Mouse (Mus musculus) bone marrow macrophage, adult 2 months (primary cell): ENCODE data around the gene Plac1.

Experiments used
- CTCF ChIP-seq: IDR thresholded peaks from 2 replicates; pipeline ENCODE4 v1.5.1; 2012; ENCODE audit warnings: low read depth, mild to moderate bottlenecking, low read length, moderate library complexity
- POLR2A ChIP-seq: IDR thresholded peaks from 2 replicates; pipeline ENCODE4 v1.6.1; 2012; ENCODE audit warnings: mild to moderate bottlenecking, low read depth, low read length, borderline replicate concordance

DNA sequence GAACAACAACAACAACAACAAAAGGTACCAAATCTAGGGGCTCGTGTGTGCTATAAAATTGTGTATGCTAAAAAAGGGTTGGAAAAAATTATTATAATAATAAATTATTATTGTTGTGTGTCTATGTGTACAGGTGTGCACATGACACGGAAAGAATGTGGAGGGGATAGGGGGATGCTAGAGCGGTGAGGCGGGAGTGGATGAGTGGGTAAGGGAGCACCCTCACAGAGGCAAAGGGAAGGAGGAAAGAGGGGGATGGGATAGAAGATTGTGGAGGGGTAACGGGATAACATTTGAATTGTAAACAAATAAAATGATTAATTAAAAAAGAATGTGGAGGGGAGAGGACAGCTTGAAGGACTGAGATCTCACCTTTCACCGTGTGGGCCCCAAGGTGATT, 199.8 kb downstream of the Plac1 start:
- TF ChIP-seq POLR2A (no peak), CTCF (no peak)
